Mouse (Mus musculus): Measurements from ENCODE around the gene Ankle2. TPM values are rescaled to one million over a fixed set of nuclear protein-coding genes. Genes with fewer than 3 reads are reported as not detected.

Ankle2 gene
- total and polyA plus RNA-seq, 3 experiments, result 6.7 to 32.7 (median 27.5) TPM

- intact Hi-C loops (cut with DNase I), result no loop called here
- peak; percentile 37 to 66 for DNase-seq
- peak overlapping the region; percentile 72; the same call in 1 of the 2 replicates for H3K4me3 ChIP-seq
- WGBS, result 7% methylated on average over 4 of the region's 4 CpGs
- H3K36me3 ChIP-seq (ENCODE audit: control insufficient read depth, insufficient read depth, low read length), result no peaks in the 10 kb centered on the region
- peaks cover 2% of the 10 kb centered on the region; the same call in 1 of the 2 replicates for H3K4me1 ChIP-seq (ENCODE audit: control insufficient read depth, insufficient read depth, low read length)
- H3K79me2 ChIP-seq (replicated peaks; ENCODE audit: control insufficient read depth, insufficient read depth, low read length), result no peaks in the 10 kb centered on the region
- no peak overlapping the region for H3K9ac ChIP-seq (ENCODE audit: low read depth, low read length)
- H3K27me3 ChIP-seq (ENCODE audit: control insufficient read depth, insufficient read depth, low read length), result no peaks in the 10 kb centered on the region
- TF ChIP-seq POLR2A (IDR thresholded peaks at IDR 0.05; ENCODE audit: insufficient read depth, low read depth, low read length) (no peak), EP300 (IDR thresholded peaks at IDR 0.05; ENCODE audit: insufficient read depth, low read depth, low read length) (no peak), CTCF (IDR thresholded peaks at IDR 0.05) (peak; percentile 81)
- no peak overlapping the region for H3K27ac ChIP-seq
These were observed 53.7 kb downstream of the Ankle2 start for GRCm38 (mm10) chr5:110284536-110284935.

- WGBS, result 2% methylated on average over 15 of the region's 15 CpGs
- Histone ChIP-seq H3K27ac (peak overlapping the region; percentile 82), H3K79me2 (replicated peaks; ENCODE audit: control insufficient read depth, insufficient read depth, low read length) (no peaks in the 10 kb centered on the region), H3K9ac (ENCODE audit: low read depth, low read length) (peak overlapping the region; percentile 68), H3K27me3 (ENCODE audit: control insufficient read depth, insufficient read depth, low read length) (no peaks in the 10 kb centered on the region), H3K36me3 (ENCODE audit: control insufficient read depth, insufficient read depth, low read length) (no peaks in the 10 kb centered on the region), H3K4me3 (peak overlapping the region; percentile 72), H3K4me1 (ENCODE audit: control insufficient read depth, insufficient read depth, low read length) (peaks cover 2% of the 10 kb centered on the region; the same call in 1 of the 2 replicates)
- intact Hi-C loops (cut with DNase I), result no loop called here
- peak; percentile 9 to 26 for DNase-seq
- TF ChIP-seq POLR2A (IDR thresholded peaks at IDR 0.05; ENCODE audit: insufficient read depth, low read depth, low read length) (no peak), EP300 (IDR thresholded peaks at IDR 0.05; ENCODE audit: insufficient read depth, low read depth, low read length) (no peak), CTCF (IDR thresholded peaks at IDR 0.05) (no peak)
These were observed 54.4 kb downstream of the Ankle2 start for GRCm38 (mm10) chr5:110285156-110285555.

GRCm38 (mm10) chr5:110285770-110286445 is 55.1 kb downstream of the Ankle2 start, which contains the start of the genes Pxmp2 and Pole:
TSS of gene Pxmp2 (minus strand) at chr5:110286186.
TSS of gene Pole (plus strand) at chr5:110286306.
- under 1% methylated on average over 63 of the region's 64 CpGs for WGBS
- Histone ChIP-seq H3K79me2 (replicated peaks; ENCODE audit: control insufficient read depth, insufficient read depth, low read length) (no peaks in the 10 kb centered on the region), H3K36me3 (ENCODE audit: control insufficient read depth, insufficient read depth, low read length) (no peaks in the 10 kb centered on the region), H3K27ac (peak within 1 kb of the TSS; percentile 82), H3K4me1 (ENCODE audit: control insufficient read depth, insufficient read depth, low read length) (peaks cover 2% of the 10 kb centered on the region; the same call in 1 of the 2 replicates), H3K27me3 (ENCODE audit: control insufficient read depth, insufficient read depth, low read length) (no peaks in the 10 kb centered on the region), H3K4me3 (peak within 1 kb of the TSS; percentile 72), H3K9ac (ENCODE audit: low read depth, low read length) (peak within 1 kb of the TSS; percentile 73)
- DNase-seq, result peak; percentile 93
- intact Hi-C loops (cut with DNase I), result loop anchor here (1.0 kb wide), 1 partner anchor 16 kb away; no protein-coding TSS in a partner anchor
- TF ChIP-seq CTCF (IDR thresholded peaks at IDR 0.05) (no peak), POLR2A (IDR thresholded peaks at IDR 0.05; ENCODE audit: insufficient read depth, low read depth, low read length) (peak; percentile 41; the same call in 1 of the 2 replicates)

GRCm38 (mm10) chr5:110286446-110287083 is 55.8 kb downstream of the Ankle2 start:
- H3K27me3 ChIP-seq (ENCODE audit: control insufficient read depth, insufficient read depth, low read length), result no peaks in the 10 kb centered on the region
- TF ChIP-seq EP300 (IDR thresholded peaks at IDR 0.05; ENCODE audit: insufficient read depth, low read depth, low read length), result no peak
- TF ChIP-seq CTCF (IDR thresholded peaks at IDR 0.05), result no peak
- no peak for TF ChIP-seq POLR2A (IDR thresholded peaks at IDR 0.05; ENCODE audit: insufficient read depth, low read depth, low read length)
- H3K4me1 ChIP-seq (ENCODE audit: control insufficient read depth, insufficient read depth, low read length), result peaks cover 2% of the 10 kb centered on the region; the same call in 1 of the 2 replicates
- DNase-seq, result no peak
- WGBS, result 2% methylated on average over 31 of the region's 31 CpGs
- intact Hi-C loops (cut with DNase I), result loop anchor here (1.0 kb wide), 1 partner anchor 16 kb away; no protein-coding TSS in a partner anchor
- H3K79me2 ChIP-seq (replicated peaks; ENCODE audit: control insufficient read depth, insufficient read depth, low read length), result no peaks in the 10 kb centered on the region
- peak overlapping the region; percentile 73 for H3K9ac ChIP-seq (ENCODE audit: low read depth, low read length)
- H3K4me3 ChIP-seq, result peak overlapping the region; percentile 72
- H3K27ac ChIP-seq, result peak overlapping the region; percentile 23; the same call in 1 of the 2 replicates
- H3K36me3 ChIP-seq (ENCODE audit: control insufficient read depth, insufficient read depth, low read length), result no peaks in the 10 kb centered on the region

- no peak overlapping the region for H3K27ac ChIP-seq
These were observed 56.3 kb downstream of the Ankle2 start for GRCm38 (mm10) chr5:110287084-110287475.

More at GRCm38 (mm10) chr5:110287084-110287475, 56.3 kb downstream of the Ankle2 start:
- Histone ChIP-seq H3K9ac (ENCODE audit: low read depth, low read length) (no peak overlapping the region), H3K36me3 (ENCODE audit: control insufficient read depth, insufficient read depth, low read length) (no peaks in the 10 kb centered on the region), H3K27me3 (ENCODE audit: control insufficient read depth, insufficient read depth, low read length) (no peaks in the 10 kb centered on the region), H3K4me3 (no peak overlapping the region), H3K4me1 (ENCODE audit: control insufficient read depth, insufficient read depth, low read length) (peaks cover 2% of the 10 kb centered on the region; the same call in 1 of the 2 replicates), H3K79me2 (replicated peaks; ENCODE audit: control insufficient read depth, insufficient read depth, low read length) (no peaks in the 10 kb centered on the region)
- 62% methylated on average over 2 of the region's 2 CpGs for WGBS
- DNase-seq, result no peak
- TF ChIP-seq POLR2A (IDR thresholded peaks at IDR 0.05; ENCODE audit: insufficient read depth, low read depth, low read length) (no peak), CTCF (IDR thresholded peaks at IDR 0.05) (no peak), EP300 (IDR thresholded peaks at IDR 0.05; ENCODE audit: insufficient read depth, low read depth, low read length) (no peak)
- intact Hi-C loops (cut with DNase I), result no loop called here
